Mouse (Mus musculus): ENCODE measurements at regions not wholly inside any gene's neighbourhood (a gene's known extent, or its start where the extent isn't known, plus 50 kb on each side); places are given as distances from the start of the nearest gene placed in this dataset.

GRCm38 (mm10) chr2:159997395-159997794 is 336.6 kb downstream of the Gm826 start:
- TF ChIP-seq POLR2A (IDR thresholded peaks at IDR 0.05; ENCODE audit: borderline replicate concordance, insufficient read depth, low read length) (no peak), CTCF (IDR thresholded peaks at IDR 0.05; ENCODE audit: borderline replicate concordance, insufficient read depth, low read depth, low read length) (no peak)
- H3K4me1 ChIP-seq (ENCODE audit: control insufficient read depth, insufficient read depth, low read length), result no peaks in the 10 kb centered on the region

GRCm38 (mm10) chr2:159994490-159994889 is 339.5 kb downstream of the Gm826 start:
- TF ChIP-seq POLR2A (IDR thresholded peaks at IDR 0.05; ENCODE audit: borderline replicate concordance, insufficient read depth, low read length) (no peak), CTCF (IDR thresholded peaks at IDR 0.05; ENCODE audit: borderline replicate concordance, insufficient read depth, low read depth, low read length) (no peak)
- DNase-seq, result no peak
- no peaks in the 10 kb centered on the region for H3K4me1 ChIP-seq (ENCODE audit: control insufficient read depth, insufficient read depth, low read length)
- WGBS, result 88% methylated on average over 3 of the region's 3 CpGs
- H3K27ac ChIP-seq (ENCODE audit: insufficient read depth, low read length), result no peak overlapping the region
- no peak overlapping the region for H3K4me3 ChIP-seq (replicated peaks; ENCODE audit: insufficient read depth, low read depth, low read length)
- no peaks in the 10 kb centered on the region for H3K27me3 ChIP-seq (ENCODE audit: control insufficient read depth, insufficient read depth, low read length)

More at GRCm38 (mm10) chr2:159997395-159997794, 336.6 kb downstream of the Gm826 start:
- no peak for DNase-seq
- Histone ChIP-seq H3K4me3 (replicated peaks; ENCODE audit: insufficient read depth, low read depth, low read length) (no peak overlapping the region), H3K27me3 (ENCODE audit: control insufficient read depth, insufficient read depth, low read length) (no peaks in the 10 kb centered on the region), H3K27ac (ENCODE audit: insufficient read depth, low read length) (no peak overlapping the region)
- 58% methylated on average over 9 of the region's 9 CpGs for WGBS

- no peak overlapping the region for H3K27ac ChIP-seq (ENCODE audit: insufficient read depth, low read length)
- H3K4me1 ChIP-seq (ENCODE audit: control insufficient read depth, insufficient read depth, low read length), result no peaks in the 10 kb centered on the region
- no peaks in the 10 kb centered on the region for H3K27me3 ChIP-seq (ENCODE audit: control insufficient read depth, insufficient read depth, low read length)
- no peak overlapping the region for H3K4me3 ChIP-seq (replicated peaks; ENCODE audit: insufficient read depth, low read depth, low read length)
- 91% methylated on average over 7 of the region's 7 CpGs for WGBS
- TF ChIP-seq CTCF (IDR thresholded peaks at IDR 0.05; ENCODE audit: borderline replicate concordance, insufficient read depth, low read depth, low read length) (no peak), POLR2A (IDR thresholded peaks at IDR 0.05; ENCODE audit: borderline replicate concordance, insufficient read depth, low read length) (no peak)
- DNase-seq, result no peak
Observed at GRCm38 (mm10) chr2:159986719-159987118, 347.2 kb downstream of the Gm826 start.

- 52% methylated on average over 3 of the region's 3 CpGs for WGBS
- no peak for DNase-seq
Observed at GRCm38 (mm10) chr2:159981694-159982093, 352.3 kb downstream of the Gm826 start.

GRCm38 (mm10) chr2:159950369-159950768 is 383.6 kb downstream of the Gm826 start:
- WGBS, result 85% methylated on average over 1 of the region's 1 CpGs

More at GRCm38 (mm10) chr2:159981694-159982093, 352.3 kb downstream of the Gm826 start:
- TF ChIP-seq CTCF (IDR thresholded peaks at IDR 0.05; ENCODE audit: borderline replicate concordance, insufficient read depth, low read depth, low read length) (no peak), POLR2A (IDR thresholded peaks at IDR 0.05; ENCODE audit: borderline replicate concordance, insufficient read depth, low read length) (no peak)
- H3K27me3 ChIP-seq (ENCODE audit: control insufficient read depth, insufficient read depth, low read length), result no peaks in the 10 kb centered on the region
- no peak overlapping the region for H3K27ac ChIP-seq (ENCODE audit: insufficient read depth, low read length)
- no peak overlapping the region for H3K4me3 ChIP-seq (replicated peaks; ENCODE audit: insufficient read depth, low read depth, low read length)
- H3K4me1 ChIP-seq (ENCODE audit: control insufficient read depth, insufficient read depth, low read length), result no peaks in the 10 kb centered on the region

GRCm38 (mm10) chr2:159949046-159949445 is 384.9 kb downstream of the Gm826 start:
- no peak overlapping the region for H3K4me3 ChIP-seq (replicated peaks; ENCODE audit: insufficient read depth, low read depth, low read length)
- no peak for DNase-seq
- H3K27ac ChIP-seq (ENCODE audit: insufficient read depth, low read length), result no peak overlapping the region
- H3K4me1 ChIP-seq (ENCODE audit: control insufficient read depth, insufficient read depth, low read length), result no peaks in the 10 kb centered on the region
- 63% methylated on average over 4 of the region's 4 CpGs for WGBS
- H3K27me3 ChIP-seq (ENCODE audit: control insufficient read depth, insufficient read depth, low read length), result no peaks in the 10 kb centered on the region
- TF ChIP-seq POLR2A (IDR thresholded peaks at IDR 0.05; ENCODE audit: borderline replicate concordance, insufficient read depth, low read length) (no peak), CTCF (IDR thresholded peaks at IDR 0.05; ENCODE audit: borderline replicate concordance, insufficient read depth, low read depth, low read length) (no peak)

More at GRCm38 (mm10) chr2:159950369-159950768, 383.6 kb downstream of the Gm826 start:
- Histone ChIP-seq H3K4me3 (replicated peaks; ENCODE audit: insufficient read depth, low read depth, low read length) (no peak overlapping the region), H3K27me3 (ENCODE audit: control insufficient read depth, insufficient read depth, low read length) (no peaks in the 10 kb centered on the region), H3K4me1 (ENCODE audit: control insufficient read depth, insufficient read depth, low read length) (no peaks in the 10 kb centered on the region), H3K27ac (ENCODE audit: insufficient read depth, low read length) (no peak overlapping the region)
- no peak for DNase-seq
- TF ChIP-seq CTCF (IDR thresholded peaks at IDR 0.05; ENCODE audit: borderline replicate concordance, insufficient read depth, low read depth, low read length) (no peak), POLR2A (IDR thresholded peaks at IDR 0.05; ENCODE audit: borderline replicate concordance, insufficient read depth, low read length) (no peak)

GRCm38 (mm10) chr2:159930744-159931143 is 403.2 kb downstream of the Gm826 start:
- H3K27me3 ChIP-seq (ENCODE audit: control insufficient read depth, insufficient read depth, low read length), result no peaks in the 10 kb centered on the region
- no peak overlapping the region for H3K27ac ChIP-seq (ENCODE audit: insufficient read depth, low read length)
- TF ChIP-seq POLR2A (IDR thresholded peaks at IDR 0.05; ENCODE audit: borderline replicate concordance, insufficient read depth, low read length) (no peak), CTCF (IDR thresholded peaks at IDR 0.05; ENCODE audit: borderline replicate concordance, insufficient read depth, low read depth, low read length) (no peak)
- DNase-seq, result no peak
- 78% methylated on average over 2 of the region's 2 CpGs for WGBS
- H3K4me1 ChIP-seq (ENCODE audit: control insufficient read depth, insufficient read depth, low read length), result no peaks in the 10 kb centered on the region
- H3K4me3 ChIP-seq (replicated peaks; ENCODE audit: insufficient read depth, low read depth, low read length), result no peak overlapping the region

GRCm38 (mm10) chr2:159889701-159890100 is 444.3 kb downstream of the Gm826 start:
- H3K27me3 ChIP-seq (ENCODE audit: control insufficient read depth, insufficient read depth, low read length), result no peaks in the 10 kb centered on the region
- WGBS, result 26% methylated on average over 2 of the region's 2 CpGs
- TF ChIP-seq POLR2A (IDR thresholded peaks at IDR 0.05; ENCODE audit: borderline replicate concordance, insufficient read depth, low read length) (no peak), CTCF (IDR thresholded peaks at IDR 0.05; ENCODE audit: borderline replicate concordance, insufficient read depth, low read depth, low read length) (no peak)
- no peaks in the 10 kb centered on the region for H3K4me1 ChIP-seq (ENCODE audit: control insufficient read depth, insufficient read depth, low read length)
- no peak for DNase-seq
- H3K4me3 ChIP-seq (replicated peaks; ENCODE audit: insufficient read depth, low read depth, low read length), result no peak overlapping the region
- H3K27ac ChIP-seq (ENCODE audit: insufficient read depth, low read length), result no peak overlapping the region
